Mouse (Mus musculus): ENCODE measurements around the gene Prdm2.

GRCm38 (mm10) chr4:143197845-143198356 is 14.9 kb downstream of the Prdm2 start:
- TF ChIP-seq CTCF (IDR thresholded peaks at IDR 0.05; ENCODE audit: low read depth) (no peak), EP300 (optimal IDR thresholded peaks at IDR 0.05) (no peak)

Data from stomach, postnatal 0 days (tissue).